Mouse (Mus musculus): Measurements from ENCODE around the gene Prr23a1. TPM values are rescaled to one million over a fixed set of nuclear protein-coding genes. Genes with fewer than 3 reads are reported as not detected.

Prr23a1 gene
- not detected in 2 replicates for total RNA-seq (2021)
- long read RNA-seq, experiment 1: 0 reads
- long read RNA-seq, experiment 2: 0 reads

DNA sequence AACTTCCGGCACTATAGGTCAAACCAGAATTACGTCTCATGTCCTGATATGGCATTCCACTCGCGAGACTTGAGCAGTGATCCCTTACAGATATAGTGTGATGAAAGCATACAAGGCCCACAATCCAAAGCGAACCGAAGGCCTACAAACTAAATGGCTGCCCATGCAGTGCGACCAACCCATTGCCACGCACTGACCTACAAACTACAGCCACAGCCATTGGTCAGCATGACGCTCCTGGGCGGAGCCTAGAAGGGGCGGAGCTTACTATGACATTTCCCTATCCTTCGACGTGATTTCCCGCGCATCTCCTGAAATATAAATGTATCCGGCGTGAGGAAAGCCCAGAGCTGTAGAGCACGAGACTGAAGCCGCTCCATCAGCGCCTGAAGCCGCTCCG, at the start of gene Prr23a1:
Gene Prr23a1 (plus strand): TSS at position 387 of the 400 bp plus-strand sequence.
- DNase-seq: no peak

- DNase-seq: no peak
These were observed 43.3 kb upstream of the Prr23a1 start for GRCm38 (mm10) chr9:98799021-98799420.

GRCm38 (mm10) chr9:98803971-98804370, 38.3 kb upstream of the Prr23a1 start:
- no peak for DNase-seq

- DNase-seq: no peak
These were observed 36.8 kb upstream of the Prr23a1 start for GRCm38 (mm10) chr9:98805511-98805910.

- no peak for DNase-seq
These were observed 36.4 kb upstream of the Prr23a1 start for GRCm38 (mm10) chr9:98805934-98806333.

- no peak for DNase-seq
These were observed 34.7 kb upstream of the Prr23a1 start for GRCm38 (mm10) chr9:98807631-98808030.

- peak; percentile 52 for DNase-seq
These were observed 32.8 kb upstream of the Prr23a1 start for GRCm38 (mm10) chr9:98809526-98809925.

GRCm38 (mm10) chr9:98816066-98816465, 26.2 kb upstream of the Prr23a1 start:
- no peak for DNase-seq

GRCm38 (mm10) chr9:98817592-98817991, 24.7 kb upstream of the Prr23a1 start:
- peak; percentile 29 for DNase-seq

GRCm38 (mm10) chr9:98818971-98819370, 23.3 kb upstream of the Prr23a1 start:
- no peak for DNase-seq

GRCm38 (mm10) chr9:98819481-98819880, 22.8 kb upstream of the Prr23a1 start:
- DNase-seq: no peak

GRCm38 (mm10) chr9:98820461-98820860, 21.8 kb upstream of the Prr23a1 start:
- DNase-seq: no peak

GRCm38 (mm10) chr9:98821067-98821466, 21.2 kb upstream of the Prr23a1 start:
- no peak for DNase-seq

DNA sequence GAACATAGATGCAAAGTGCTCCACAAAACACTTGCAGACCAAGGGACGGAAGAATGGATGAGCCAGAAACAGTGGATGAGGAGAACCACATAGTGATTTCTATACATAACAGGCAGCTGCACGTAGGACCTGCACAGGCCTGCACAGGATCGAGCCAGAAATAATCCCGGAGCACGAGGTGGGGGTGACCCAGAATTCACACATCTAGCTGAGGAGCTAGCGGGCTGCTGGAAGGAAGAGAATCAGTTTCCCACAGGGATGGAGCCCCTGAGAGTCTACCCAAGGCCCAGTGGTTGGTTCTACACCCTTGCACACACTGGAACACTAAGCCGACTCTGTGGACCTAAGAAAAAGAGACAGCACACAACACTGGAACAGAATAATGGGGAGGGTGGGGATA, 18.5 kb upstream of the Prr23a1 start:
- DNase-seq: no peak

- DNase-seq: no peak
These were observed 12.8 kb upstream of the Prr23a1 start for GRCm38 (mm10) chr9:98829508-98829907.

DNA sequence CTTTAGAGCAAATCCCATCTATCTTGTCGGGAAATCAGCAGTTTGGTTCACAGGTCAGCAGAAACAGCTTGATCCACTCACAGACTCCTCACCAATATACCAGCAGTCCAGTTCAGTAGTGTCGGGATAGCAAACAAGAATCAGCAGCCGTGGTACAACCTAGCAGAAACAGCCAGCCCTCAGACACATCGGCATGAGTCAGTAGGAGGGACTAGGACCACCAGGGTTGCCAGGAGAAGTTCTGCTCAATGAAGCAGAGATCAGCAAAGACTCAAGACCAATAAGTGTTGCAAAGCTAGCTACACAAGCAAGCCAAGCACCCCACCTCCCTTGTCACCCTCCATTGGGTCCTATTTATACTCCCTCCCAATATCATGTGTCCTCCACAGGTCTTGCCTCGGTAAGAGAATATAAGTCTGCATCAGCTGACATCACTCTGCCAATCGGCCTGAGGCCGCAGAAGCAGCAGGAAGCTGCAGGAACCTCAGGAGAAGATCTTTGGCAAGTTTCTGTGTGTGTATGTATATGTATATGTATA, 4.7 kb upstream of the Prr23a1 start:
- no peak for DNase-seq

- DNase-seq: no peak
These were observed 13.9 kb downstream of the Prr23a1 start, which contains the start of gene Prr23a2 for GRCm38 (mm10) chr9:98856210-98856609. Gene Prr23a2, plus strand, starts transcription at chr9:98856494.

DNA sequence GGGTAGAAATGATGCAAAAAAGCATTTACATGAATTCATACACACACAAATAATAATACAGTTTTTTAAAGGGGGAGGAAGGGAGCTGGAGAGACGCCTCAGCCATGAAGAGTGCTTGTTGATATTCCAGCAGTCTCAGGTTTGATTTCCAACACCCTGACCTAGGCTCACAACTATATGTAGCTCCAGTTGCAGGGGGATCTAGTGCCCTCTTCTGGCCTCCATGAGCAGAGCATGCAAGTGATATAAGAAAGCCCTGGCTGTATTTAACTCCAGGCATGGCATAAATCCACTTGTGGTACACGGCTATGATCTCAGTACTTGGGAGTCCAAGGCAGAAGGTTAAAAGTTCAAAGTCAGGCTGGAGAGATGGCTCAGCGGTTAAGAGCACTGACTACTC, 21.2 kb downstream of the Prr23a1 start:
- DNase-seq: peak; percentile 8

- no peak for DNase-seq
These were observed 22.3 kb downstream of the Prr23a1 start, which contains the start of gene Prr23a3 for GRCm38 (mm10) chr9:98864571-98864970. Gene Prr23a3, plus strand, starts transcription at chr9:98864767.

Other genes starting within 250 kb of the Prr23a1 start
- 62.9 and 65.0 TPM in 2 replicates for gene Mrps22, start 240.8 kb upstream of the Prr23a1 start, total RNA-seq (2021)
- gene Prr23a2, start 14.0 kb downstream of the Prr23a1 start, total RNA-seq (2021): not detected in 2 replicates
- not detected in 2 replicates for gene Prr23a3, start 22.3 kb downstream of the Prr23a1 start, total RNA-seq (2021)
- not detected in 2 replicates for gene 7420426K07Rik, start 60.6 kb downstream of the Prr23a1 start, total RNA-seq (2021)
- gene Foxl2, start 112.8 kb downstream of the Prr23a1 start, total RNA-seq (2021): not detected in 2 replicates
- 27.8 and 31.9 TPM in 2 replicates for gene Faim, start 143.9 kb downstream of the Prr23a1 start, total RNA-seq (2021)
- gene Gm1123, start 193.2 kb downstream of the Prr23a1 start, total RNA-seq (2021): not detected in 2 replicates